Mouse (Mus musculus) CH12.LX (cell line): ENCODE data around the gene Napsa.

Experiments
- CTCF ChIP-seq, 2 experiments: IDR thresholded peaks in 1 of 2; conservative IDR thresholded peaks in 1 of 2; 2 replicates each; pipeline ENCODE4 v1.5.1; 2011 to 2012; ENCODE audit warnings: low read depth in 2 of 2, low read length in 2 of 2, improper control_type of control experiment in 1 of 2, inconsistent platforms in 1 of 2, mild to moderate bottlenecking in 1 of 2, moderate library complexity in 1 of 2
- E2F4 ChIP-seq: IDR thresholded peaks from 2 replicates; pipeline ENCODE4 v1.6.1; 2011; ENCODE audit warnings: low read depth, low read length, improper control_type of control experiment; ENCODE audit not compliant: insufficient replicate concordance
- MAX ChIP-seq: IDR thresholded peaks from 2 replicates; pipeline ENCODE4 v1.6.1; 2011; ENCODE audit warnings: low read length, improper control_type of control experiment
- PAX5 ChIP-seq: IDR thresholded peaks from 2 replicates; pipeline ENCODE4 v1.6.1; 2012; ENCODE audit warnings: low read length, inconsistent platforms, mixed read lengths
- POLR2A ChIP-seq: IDR thresholded peaks from 2 replicates; pipeline ENCODE4 v1.6.1; 2011; ENCODE audit warnings: low read depth, mild to moderate bottlenecking, improper control_type of control experiment, low read length
- POLR2AphosphoS2 ChIP-seq: IDR thresholded peaks from 2 replicates; pipeline ENCODE4 v1.6.1; 2011; ENCODE audit warnings: low read depth, low read length, improper control_type of control experiment
- USF1 ChIP-seq: IDR thresholded peaks from 2 replicates; pipeline ENCODE4 v1.6.1; 2014; ENCODE audit warnings: low read depth, mild to moderate bottlenecking, inconsistent platforms, low read length, improper control_type of control experiment
- USF2 ChIP-seq: conservative IDR thresholded peaks from 2 replicates; pipeline ENCODE4 v1.6.1; 2011; ENCODE audit warnings: low read depth, low read length, improper control_type of control experiment

DNA sequence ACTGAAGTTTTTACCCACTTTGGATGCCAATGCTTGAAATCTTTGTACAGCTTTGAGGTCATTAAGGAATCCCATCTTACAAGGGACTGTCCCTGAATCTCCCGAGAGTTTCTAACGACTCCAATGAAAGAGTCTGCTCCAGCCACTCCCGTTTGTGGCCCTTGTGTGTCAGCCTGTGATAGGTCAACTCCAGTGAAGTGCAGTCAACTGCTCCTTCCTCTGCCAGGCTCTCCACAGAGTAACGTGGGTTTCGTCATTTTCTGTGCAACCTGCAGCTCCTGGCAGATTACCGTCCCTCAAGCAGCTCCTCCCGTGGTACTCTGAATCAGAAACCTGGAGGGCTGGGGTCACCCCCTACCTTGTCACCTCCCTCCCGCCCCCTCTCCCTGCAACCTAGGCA lies 8.9 kb upstream of the Napsa start:
- TF ChIP-seq E2F4, result no peak
- no peak for TF ChIP-seq POLR2A
- no peak for TF ChIP-seq POLR2AphosphoS2
- no peak for TF ChIP-seq CTCF (conservative IDR thresholded peaks at IDR 0.05 in 1 of 2, IDR thresholded peaks at IDR 0.05 in 1 of 2; ENCODE audit: low read depth in 2 of 2, low read length in 2 of 2)
- TF ChIP-seq MAX, result no peak
- TF ChIP-seq USF2, result no peak
- TF ChIP-seq PAX5, result no peak
- no peak for TF ChIP-seq USF1
